8 mouse cellular contexts compared by ENCODE assay signal in genomic region chr11:101985990-101986389, GRCm38 (mm10). TPM values are rescaled to one million over a fixed set of nuclear protein-coding genes. Genes with fewer than 3 reads are reported as not detected.
A peak's percentile ranks its signal among the peaks of the same experiment; 100 is the strongest.
DNase-seq lines count a peak whose midpoint lies in the region; ATAC-seq and TF ChIP-seq lines count a peak whose summit lies in the region.

No protein-coding gene starts in this region.

- peak; percentile 80 for DNase-seq in adrenal gland, postnatal 25 days
- DNase-seq in embryonic facial prominence, embryonic 14.5 days (ENCODE audit: low spot score): peak; percentile 90
- DNase-seq in heart, postnatal 0 days (ENCODE audit: low spot score): peak; percentile 85
- DNase-seq in layer of hippocampus, adult 8-10 months (ENCODE audit: low spot score in 2 of 2): peak; percentile 78 to 88
- DNase-seq in lung, postnatal 10 days: peak; percentile 94
- DNase-seq in right cerebral cortex, adult 18-20 months: peak; percentile 84
- DNase-seq in urinary bladder, adult 18-20 months (ENCODE audit: low spot score in 2 of 2): peak; percentile 67 to 80

- peaks cover 14% of the 10 kb centered on the region for H3K36me3 ChIP-seq in E14TG2a.4 (ENCODE audit: insufficient read depth, low read length)
- H3K36me3 ChIP-seq in embryonic facial prominence, embryonic 14.5 days (ENCODE audit: control insufficient read depth, insufficient read depth, low read length): no peaks in the 10 kb centered on the region
- H3K36me3 ChIP-seq in heart, postnatal 0 days (replicated peaks; ENCODE audit: control insufficient read depth, insufficient read depth, low read length): peaks cover 9% of the 10 kb centered on the region

- H3K9ac ChIP-seq in embryonic facial prominence, embryonic 14.5 days (ENCODE audit: low read depth, low read length): no peak overlapping the region
- H3K9ac ChIP-seq in heart, postnatal 0 days (replicated peaks; ENCODE audit: low read depth, low read length): no peak overlapping the region

- no peak overlapping the region for H3K27ac ChIP-seq in embryonic facial prominence, embryonic 14.5 days (replicated peaks; ENCODE audit: low read depth, low read length)
- no peak overlapping the region for H3K27ac ChIP-seq in heart, postnatal 0 days (ENCODE audit: low read depth)

- H3K4me2 ChIP-seq in embryonic facial prominence, embryonic 14.5 days (ENCODE audit: low read depth, low read length): peak overlapping the region; percentile 28; the same call in 1 of the 2 replicates
- no peak overlapping the region; the same call in 1 of the 2 replicates for H3K4me2 ChIP-seq in heart, postnatal 0 days (ENCODE audit: low read depth, low read length)

- peak; percentile 88 for TF ChIP-seq CTCF in E14TG2a.4 (conservative IDR thresholded peaks at IDR 0.05; ENCODE audit: low read length)
- TF ChIP-seq CTCF in heart, postnatal 0 days (IDR thresholded peaks at IDR 0.05; ENCODE audit: low read depth): peak; percentile 94

- TF ChIP-seq EP300 in heart, postnatal 0 days (IDR thresholded peaks at IDR 0.05; ENCODE audit: low read depth): no peak

- H3K9me3 ChIP-seq in E14TG2a.4 (ENCODE audit: low read length): no peaks in the 10 kb centered on the region
- H3K9me3 ChIP-seq in embryonic facial prominence, embryonic 14.5 days (ENCODE audit: control insufficient read depth, low read length): no peaks in the 10 kb centered on the region
- no peaks in the 10 kb centered on the region for H3K9me3 ChIP-seq in heart, postnatal 0 days (replicated peaks; ENCODE audit: control insufficient read depth, low read length)

- H3K4me1 ChIP-seq in E14TG2a.4 (replicated peaks; ENCODE audit: low read depth, low read length): peaks cover 44% of the 10 kb centered on the region
- H3K4me1 ChIP-seq in embryonic facial prominence, embryonic 14.5 days (ENCODE audit: control insufficient read depth, insufficient read depth, low read length): peaks cover 4% of the 10 kb centered on the region
- peaks cover 14% of the 10 kb centered on the region; the same call in 1 of the 2 replicates for H3K4me1 ChIP-seq in heart, postnatal 0 days (ENCODE audit: control insufficient read depth, insufficient read depth)

- peak; percentile 51 for ATAC-seq in embryonic facial prominence, embryonic 14.5 days (ENCODE audit: low read depth)
- no peak for ATAC-seq in heart, postnatal 0 days (ENCODE audit: insufficient read depth, low read depth)

- peaks cover 32% of the 10 kb centered on the region for H3K27me3 ChIP-seq in E14TG2a.4 (ENCODE audit: insufficient read depth, low read length)
- H3K27me3 ChIP-seq in embryonic facial prominence, embryonic 14.5 days (replicated peaks; ENCODE audit: control insufficient read depth, insufficient read depth, low read length): peaks cover 3% of the 10 kb centered on the region; the same call in 1 of the 2 replicates
- no peaks in the 10 kb centered on the region for H3K27me3 ChIP-seq in heart, postnatal 0 days (ENCODE audit: control insufficient read depth, insufficient read depth, low read length)

- WGBS in embryonic facial prominence, embryonic 14.5 days: 4% methylated on average over 10 of the region's 10 CpGs
- WGBS in heart, postnatal 0 days: 6% methylated on average over 10 of the region's 10 CpGs

- H3K4me3 ChIP-seq in E14TG2a.4 (replicated peaks; ENCODE audit: low read length): no peak overlapping the region
- H3K4me3 ChIP-seq in embryonic facial prominence, embryonic 14.5 days (ENCODE audit: low read depth, low read length): no peak overlapping the region
- H3K4me3 ChIP-seq in heart, postnatal 0 days (ENCODE audit: low read depth, low read length): no peak overlapping the region

RNA-seq across cellular contexts. Expression of gene Dusp3, which starts 0.8 kb away (rescaled TPM):
- 77.9 and 78.9 TPM in 2 replicates for total RNA-seq in adrenal gland, postnatal 25 days (2021)
- polyA plus RNA-seq in embryonic facial prominence, embryonic 14.5 days (2014; fragmentation: Nextera tagmentation; extraction: Ambion mirVana): 33.3 and 38.3 TPM in 2 replicates
- 106 and 118 TPM in 2 replicates for total RNA-seq in heart, postnatal 0 days (2014; rRNA removed; ENCODE audit: low replicate concordance)
- polyA plus RNA-seq in heart, postnatal 0 days (2015; fragmentation: Nextera tagmentation; extraction: Ambion mirVana): 67.9 and 75.7 TPM in 2 replicates
- total RNA-seq in layer of hippocampus, adult 8-10 months (2022): 100 to 1,000 TPM; 151 to 190 (median 164) TPM

RNA-seq across cellular contexts. Expression of gene Cfap97d1, which starts 1.9 kb away (rescaled TPM):
- total RNA-seq in adrenal gland, postnatal 25 days (2021): not detected in 2 replicates
- polyA plus RNA-seq in embryonic facial prominence, embryonic 14.5 days (2014; fragmentation: Nextera tagmentation; extraction: Ambion mirVana): not detected in 2 replicates
- not detected in 2 replicates for total RNA-seq in heart, postnatal 0 days (2014; rRNA removed; ENCODE audit: low replicate concordance)
- not detected in 2 replicates for polyA plus RNA-seq in heart, postnatal 0 days (2015; fragmentation: Nextera tagmentation; extraction: Ambion mirVana)
- total RNA-seq in layer of hippocampus, adult 8-10 months (2022): not detected

RNA-seq across cellular contexts. Expression of gene Sost, which starts 19.2 kb away (rescaled TPM):
- not detected in 2 replicates for total RNA-seq in adrenal gland, postnatal 25 days (2021)
- not detected in 2 replicates for polyA plus RNA-seq in embryonic facial prominence, embryonic 14.5 days (2014; fragmentation: Nextera tagmentation; extraction: Ambion mirVana)
- total RNA-seq in heart, postnatal 0 days (2014; rRNA removed; ENCODE audit: low replicate concordance): 6.5 and 21.2 TPM in 2 replicates
- polyA plus RNA-seq in heart, postnatal 0 days (2015; fragmentation: Nextera tagmentation; extraction: Ambion mirVana): 2.7 and 2.8 TPM in 2 replicates
- under 1 TPM in 1 of 4 experiments, not detected in 3; 0.22 TPM for total RNA-seq in layer of hippocampus, adult 8-10 months (2022)

RNA-seq across cellular contexts. Expression of gene Mpp3, which starts 42.3 kb away (rescaled TPM):
- total RNA-seq in adrenal gland, postnatal 25 days (2021): 10.4 and 12.6 TPM in 2 replicates
- polyA plus RNA-seq in embryonic facial prominence, embryonic 14.5 days (2014; fragmentation: Nextera tagmentation; extraction: Ambion mirVana): 6.3 and 6.4 TPM in 2 replicates
- total RNA-seq in heart, postnatal 0 days (2014; rRNA removed; ENCODE audit: low replicate concordance): 4.9 and 8.0 TPM in 2 replicates
- 1.7 and 2.2 TPM in 2 replicates for polyA plus RNA-seq in heart, postnatal 0 days (2015; fragmentation: Nextera tagmentation; extraction: Ambion mirVana)
- total RNA-seq in layer of hippocampus, adult 8-10 months (2022): 100 to 1,000 TPM in 1 of 4 experiments, 10 to 100 TPM in 3; 88.8 to 102 (median 95.8) TPM

RNA-seq across cellular contexts. Expression of gene Cd300lg, which starts 55.3 kb away (rescaled TPM):
- total RNA-seq in adrenal gland, postnatal 25 days (2021): 36.8 and 46.2 TPM in 2 replicates
- 0.70 and 0.85 TPM in 2 replicates for polyA plus RNA-seq in embryonic facial prominence, embryonic 14.5 days (2014; fragmentation: Nextera tagmentation; extraction: Ambion mirVana)
- total RNA-seq in heart, postnatal 0 days (2014; rRNA removed; ENCODE audit: low replicate concordance): 23.0 and 79.5 TPM in 2 replicates
- 22.9 and 24.0 TPM in 2 replicates for polyA plus RNA-seq in heart, postnatal 0 days (2015; fragmentation: Nextera tagmentation; extraction: Ambion mirVana)
- total RNA-seq in layer of hippocampus, adult 8-10 months (2022): not detected
